Mouse (Mus musculus): ENCODE data around the gene Fbxw11. TPM values are rescaled to one million over a fixed set of nuclear protein-coding genes. Genes with fewer than 3 reads are reported as not detected.
"Not testable (repeated sequence)": the region's sequence is repeated elsewhere in the genome, so short reads cannot be mapped to it uniquely, and the experiment has no call there.

The Fbxw11 gene
- polyA plus RNA-seq, 1 experiment, result 29.8 TPM

DNA sequence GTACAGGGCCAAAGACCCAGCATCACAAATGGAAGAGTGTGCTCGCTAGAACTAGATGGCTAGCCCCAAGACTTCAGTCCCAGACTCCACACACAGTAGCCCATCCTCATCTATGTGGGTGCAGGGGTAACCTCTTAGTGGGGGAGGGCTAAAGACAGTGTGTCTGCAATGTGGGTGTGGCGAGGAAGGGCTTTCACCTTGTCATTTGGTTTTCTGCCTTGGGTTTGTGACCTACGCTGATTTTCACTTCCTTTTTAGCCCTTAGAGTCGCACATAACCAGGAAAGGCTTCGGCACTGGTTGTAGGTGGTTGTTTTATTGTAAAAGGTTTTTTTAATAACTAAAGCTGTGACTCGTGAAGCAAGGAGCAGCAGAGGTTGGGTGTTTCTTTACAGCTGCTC lies 73.0 kb downstream of the Fbxw11 start:
- Histone ChIP-seq H3K36me3 (ENCODE audit: control insufficient read depth, insufficient read depth, low read length) (peaks cover 17% of the 10 kb centered on the region), H3K27ac (ENCODE audit: insufficient read depth, low read depth, low read length) (0 out of 2 replicates have a peak overlapping the region, but pooled peaks have one; percentile 10)
- no peak for TF ChIP-seq POLR2A (IDR thresholded peaks at IDR 0.05; ENCODE audit: low read depth, low read length)
- TF ChIP-seq CTCF (IDR thresholded peaks at IDR 0.05; ENCODE audit: extremely low read depth, insufficient read length, insufficient replicate concordance, low read depth, low read length), result no peak

DNA sequence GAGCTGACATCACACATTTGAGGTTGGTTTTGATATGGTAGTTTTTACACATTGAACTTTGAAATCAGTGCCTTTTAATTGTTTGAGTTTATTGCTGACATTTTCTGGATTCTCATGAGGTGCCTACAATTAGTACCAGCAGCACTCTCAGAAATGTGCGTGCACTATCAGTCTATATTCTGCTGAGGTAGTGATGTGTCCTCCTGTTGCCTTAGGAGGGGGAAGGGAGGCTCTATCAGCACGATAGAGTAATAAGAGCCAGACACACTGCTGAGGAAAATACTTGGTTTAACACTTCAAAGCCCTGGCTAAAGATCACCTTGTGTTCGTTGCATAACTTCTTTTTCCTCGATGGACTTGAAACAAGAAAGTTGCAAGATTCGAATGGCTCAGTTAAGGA lies 73.4 kb downstream of the Fbxw11 start:
- H3K4me3 ChIP-seq (ENCODE audit: low read depth, low read length), result no peak overlapping the region
- 0 out of 2 replicates have a peak overlapping the region, but pooled peaks have one; percentile 10 for H3K27ac ChIP-seq (ENCODE audit: insufficient read depth, low read depth, low read length)
- no peaks in the 10 kb centered on the region for H3K27me3 ChIP-seq (ENCODE audit: control insufficient read depth, insufficient read depth, low read length)
- peaks cover 7% of the 10 kb centered on the region; the same call in 1 of the 2 replicates for H3K4me1 ChIP-seq (ENCODE audit: control insufficient read depth, insufficient read depth, insufficient read length, low read length)
- TF ChIP-seq POLR2A (IDR thresholded peaks at IDR 0.05; ENCODE audit: low read depth, low read length), result no peak
- TF ChIP-seq CTCF (IDR thresholded peaks at IDR 0.05; ENCODE audit: extremely low read depth, insufficient read length, insufficient replicate concordance, low read depth, low read length), result no peak
- WGBS, result 41% methylated on average over 5 of the region's 5 CpGs
- H3K36me3 ChIP-seq (ENCODE audit: control insufficient read depth, insufficient read depth, low read length), result peaks cover 17% of the 10 kb centered on the region

More for the DNA sequence above, 73.0 kb downstream of the Fbxw11 start:
- Histone ChIP-seq H3K4me1 (ENCODE audit: control insufficient read depth, insufficient read depth, insufficient read length, low read length) (peaks cover 7% of the 10 kb centered on the region; the same call in 1 of the 2 replicates), H3K4me3 (ENCODE audit: low read depth, low read length) (no peak overlapping the region), H3K27me3 (ENCODE audit: control insufficient read depth, insufficient read depth, low read length) (no peaks in the 10 kb centered on the region)
- WGBS, result 64% methylated on average over 6 of the region's 6 CpGs

DNA sequence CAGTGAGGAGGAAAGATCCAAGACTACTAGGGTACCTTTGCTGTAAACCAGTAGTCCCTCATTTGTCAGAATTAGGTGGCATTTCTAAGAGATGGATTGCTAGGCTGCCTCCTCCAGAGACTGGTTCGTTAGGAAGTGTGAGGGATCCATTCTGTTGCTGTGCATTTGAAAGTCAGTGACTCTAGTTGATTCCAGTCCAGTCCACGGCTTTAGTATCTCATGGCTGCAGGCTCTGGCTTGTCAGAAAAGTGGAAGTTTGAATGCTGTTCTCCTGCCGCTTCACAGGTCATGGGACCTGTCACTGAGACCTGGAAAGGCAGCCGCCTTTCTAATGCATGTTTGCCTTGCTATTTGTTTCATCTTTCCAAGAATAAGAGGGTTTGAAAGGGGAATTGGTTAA lies 74.4 kb downstream of the Fbxw11 start:
- Histone ChIP-seq H3K4me1 (ENCODE audit: control insufficient read depth, insufficient read depth, insufficient read length, low read length) (peaks cover 7% of the 10 kb centered on the region; the same call in 1 of the 2 replicates), H3K27me3 (ENCODE audit: control insufficient read depth, insufficient read depth, low read length) (no peaks in the 10 kb centered on the region), H3K27ac (ENCODE audit: insufficient read depth, low read depth, low read length) (no peak overlapping the region), H3K36me3 (ENCODE audit: control insufficient read depth, insufficient read depth, low read length) (peaks cover 15% of the 10 kb centered on the region), H3K4me3 (ENCODE audit: low read depth, low read length) (no peak overlapping the region)
- no peak for TF ChIP-seq CTCF (IDR thresholded peaks at IDR 0.05; ENCODE audit: extremely low read depth, insufficient read length, insufficient replicate concordance, low read depth, low read length)
- TF ChIP-seq POLR2A (IDR thresholded peaks at IDR 0.05; ENCODE audit: low read depth, low read length), result no peak
- 86% methylated on average over 4 of the region's 4 CpGs for WGBS

DNA sequence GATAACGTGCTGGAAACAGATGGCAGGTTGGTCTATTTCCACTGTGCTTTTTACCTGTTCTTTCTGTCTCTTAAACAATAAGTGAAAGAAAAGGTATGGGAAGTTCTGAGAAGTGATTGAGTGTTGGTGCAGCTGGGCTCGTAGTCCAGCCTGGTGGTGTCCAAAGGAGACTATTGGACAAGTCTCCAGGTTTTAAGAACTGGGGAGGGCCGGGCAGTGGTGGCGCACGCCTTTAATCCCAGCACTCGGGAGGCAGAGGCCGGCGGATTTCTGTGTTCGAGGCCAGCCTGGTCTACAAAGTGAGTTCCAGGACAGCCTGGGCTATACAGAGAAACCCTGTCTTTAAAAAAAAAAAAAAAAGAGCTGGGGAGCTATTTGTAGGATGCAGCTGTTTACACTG lies 75.2 kb downstream of the Fbxw11 start:
- not testable (repeated sequence) for H3K4me3 ChIP-seq (ENCODE audit: low read depth, low read length); H3K4me1 ChIP-seq (ENCODE audit: control insufficient read depth, insufficient read depth, insufficient read length, low read length); H3K27me3 ChIP-seq (ENCODE audit: control insufficient read depth, insufficient read depth, low read length); H3K27ac ChIP-seq (ENCODE audit: insufficient read depth, low read depth, low read length)
- WGBS, result 92% methylated on average over 9 of the region's 9 CpGs
- H3K36me3 ChIP-seq (ENCODE audit: control insufficient read depth, insufficient read depth, low read length), result peaks cover 11% of the 10 kb centered on the region

GRCm38 (mm10) chr11:32718371-32718770 lies 75.8 kb downstream of the Fbxw11 start:
- H3K27ac ChIP-seq (ENCODE audit: insufficient read depth, low read depth, low read length), result no peak overlapping the region
- no peaks in the 10 kb centered on the region for H3K27me3 ChIP-seq (ENCODE audit: control insufficient read depth, insufficient read depth, low read length)
- H3K4me3 ChIP-seq (ENCODE audit: low read depth, low read length), result no peak overlapping the region
- 70% methylated on average over 2 of the region's 2 CpGs for WGBS
- peaks cover 8% of the 10 kb centered on the region for H3K36me3 ChIP-seq (ENCODE audit: control insufficient read depth, insufficient read depth, low read length)
- peaks cover 7% of the 10 kb centered on the region; the same call in 1 of the 2 replicates for H3K4me1 ChIP-seq (ENCODE audit: control insufficient read depth, insufficient read depth, insufficient read length, low read length)
- TF ChIP-seq POLR2A (IDR thresholded peaks at IDR 0.05; ENCODE audit: low read depth, low read length) (no peak), CTCF (IDR thresholded peaks at IDR 0.05; ENCODE audit: extremely low read depth, insufficient read length, insufficient replicate concordance, low read depth, low read length) (no peak)

DNA sequence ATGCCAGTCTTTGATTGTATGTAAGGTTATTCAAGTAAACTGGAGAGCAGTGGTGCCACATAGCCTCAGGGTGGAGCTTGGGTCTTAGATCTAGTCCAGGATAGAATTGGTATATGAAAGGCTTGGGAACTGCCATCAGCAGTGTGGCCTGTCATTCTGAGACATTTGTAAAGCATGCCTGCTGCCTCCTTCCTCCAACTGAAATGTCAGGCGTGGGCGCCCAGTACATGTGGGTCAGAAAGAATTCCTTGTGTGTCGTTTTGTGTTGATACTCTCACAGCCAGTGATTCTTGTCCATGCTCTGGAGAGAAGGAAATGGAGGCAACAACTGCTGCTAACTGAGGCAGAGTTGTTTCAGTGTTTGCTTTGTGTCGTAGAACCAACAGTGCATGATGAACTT lies 76.5 kb downstream of the Fbxw11 start:
- TF ChIP-seq POLR2A (IDR thresholded peaks at IDR 0.05; ENCODE audit: low read depth, low read length), result no peak
- no peak for TF ChIP-seq CTCF (IDR thresholded peaks at IDR 0.05; ENCODE audit: extremely low read depth, insufficient read length, insufficient replicate concordance, low read depth, low read length)
- Histone ChIP-seq H3K27ac (ENCODE audit: insufficient read depth, low read depth, low read length) (no peak overlapping the region), H3K27me3 (ENCODE audit: control insufficient read depth, insufficient read depth, low read length) (no peaks in the 10 kb centered on the region), H3K4me1 (ENCODE audit: control insufficient read depth, insufficient read depth, insufficient read length, low read length) (peaks cover 7% of the 10 kb centered on the region; the same call in 1 of the 2 replicates), H3K4me3 (ENCODE audit: low read depth, low read length) (no peak overlapping the region), H3K36me3 (ENCODE audit: control insufficient read depth, insufficient read depth, low read length) (peaks cover 7% of the 10 kb centered on the region)
- 86% methylated on average over 4 of the region's 4 CpGs for WGBS

- H3K27ac ChIP-seq (ENCODE audit: insufficient read depth, low read depth, low read length), result no peak overlapping the region
- 87% methylated on average over 5 of the region's 5 CpGs for WGBS
- H3K27me3 ChIP-seq (ENCODE audit: control insufficient read depth, insufficient read depth, low read length), result no peaks in the 10 kb centered on the region
- H3K36me3 ChIP-seq (ENCODE audit: control insufficient read depth, insufficient read depth, low read length), result peaks cover 12% of the 10 kb centered on the region
- H3K4me1 ChIP-seq (ENCODE audit: control insufficient read depth, insufficient read depth, insufficient read length, low read length), result no peaks in the 10 kb centered on the region
- H3K4me3 ChIP-seq (ENCODE audit: low read depth, low read length), result no peak overlapping the region
- TF ChIP-seq POLR2A (IDR thresholded peaks at IDR 0.05; ENCODE audit: low read depth, low read length), result no peak
- no peak for TF ChIP-seq CTCF (IDR thresholded peaks at IDR 0.05; ENCODE audit: extremely low read depth, insufficient read length, insufficient replicate concordance, low read depth, low read length)
Observed at GRCm38 (mm10) chr11:32722653-32723052, 80.1 kb downstream of the Fbxw11 start.

- no peaks in the 10 kb centered on the region for H3K4me1 ChIP-seq (ENCODE audit: control insufficient read depth, insufficient read depth, insufficient read length, low read length)
- WGBS, result 75% methylated on average over 2 of the region's 2 CpGs
- TF ChIP-seq POLR2A (IDR thresholded peaks at IDR 0.05; ENCODE audit: low read depth, low read length) (no peak), CTCF (IDR thresholded peaks at IDR 0.05; ENCODE audit: extremely low read depth, insufficient read length, insufficient replicate concordance, low read depth, low read length) (no peak)
Observed at GRCm38 (mm10) chr11:32723287-32723686, 80.8 kb downstream of the Fbxw11 start.

More at GRCm38 (mm10) chr11:32723287-32723686, 80.8 kb downstream of the Fbxw11 start:
- no peaks in the 10 kb centered on the region for H3K27me3 ChIP-seq (ENCODE audit: control insufficient read depth, insufficient read depth, low read length)
- H3K36me3 ChIP-seq (ENCODE audit: control insufficient read depth, insufficient read depth, low read length), result peaks cover 12% of the 10 kb centered on the region
- H3K27ac ChIP-seq (ENCODE audit: insufficient read depth, low read depth, low read length), result no peak overlapping the region
- no peak overlapping the region for H3K4me3 ChIP-seq (ENCODE audit: low read depth, low read length)

All from small intestine, adult 2 months (tissue).